Mouse (Mus musculus) kidney, adult 9 months (tissue): Measurements from ENCODE around the gene Vmn1r178.
"Not testable (repeated sequence)": the region's sequence is repeated elsewhere in the genome, so short reads cannot be mapped to it uniquely, and the experiment has no call there.

Source experiments
- DNase-seq: peaks from one replicate; pipeline ENCODE4 v3.0.0; 2022

The Vmn1r178 gene

GRCm38 (mm10) chr7:23891709-23892108 lies at the start of gene Vmn1r178:
Gene Vmn1r178, plus strand, starts transcription at chr7:23892009.
- DNase-seq, result no peak

GRCm38 (mm10) chr7:23866349-23866748 lies 25.5 kb upstream of the Vmn1r178 start, which contains the start of gene Vmn1r177:
Gene Vmn1r177, minus strand, starts transcription at chr7:23866449.
- DNase-seq, result not testable (repeated sequence)

GRCm38 (mm10) chr7:23876918-23877317 lies 14.9 kb upstream of the Vmn1r178 start:
- not testable (repeated sequence) for DNase-seq

GRCm38 (mm10) chr7:23926678-23927077 lies 34.9 kb downstream of the Vmn1r178 start, which contains the start of gene Vmn1r179:
Gene Vmn1r179, plus strand, starts transcription at chr7:23926978.
- no peak for DNase-seq
